Mouse (Mus musculus) splenic B cell, adult 2 months (primary cell): ENCODE measurements around the gene Gm13078.

Experiments used
- DNase-seq: peaks from one replicate; pipeline ENCODE4 v3.0.0-alpha.2; 2011; ENCODE audit warnings: low read depth, low spot score
- H3K27me3 ChIP-seq: 2 replicates; pipeline ENCODE4 v1.6.1; 2012; ENCODE audit warnings: mild to moderate bottlenecking, low read length, moderate library complexity, mixed read lengths; ENCODE audit not compliant: control insufficient read depth, poor library complexity, insufficient read depth, severe bottlenecking
- H3K36me3 ChIP-seq: 2 replicates; pipeline ENCODE4 v1.6.1; 2012; ENCODE audit warnings: mild to moderate bottlenecking, low read length, moderate library complexity, mixed read lengths; ENCODE audit not compliant: control insufficient read depth, poor library complexity, insufficient read depth, severe bottlenecking

The Gm13078 gene

DNA sequence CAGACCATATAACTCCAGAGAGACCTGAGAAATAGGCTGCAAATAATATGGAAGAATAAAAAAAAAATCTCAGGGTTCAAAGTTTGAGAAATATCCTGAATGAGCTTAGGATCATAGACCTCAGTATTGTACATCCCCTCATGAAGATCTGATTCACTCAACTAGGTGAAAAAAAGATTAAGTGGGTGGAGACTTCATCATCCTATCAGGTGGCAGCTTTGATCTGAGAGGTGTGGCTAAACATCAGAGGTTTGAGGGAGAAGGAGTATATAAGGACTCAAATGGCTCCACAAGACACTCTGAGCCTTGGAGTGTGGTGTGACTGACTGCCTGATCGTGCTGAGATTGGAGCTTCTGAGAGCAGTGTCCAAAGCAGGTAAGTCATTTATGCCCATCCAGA is at the start of gene Gm13078:
Gene Gm13078, plus strand, starts transcription at position 301 of the 400 bp plus-strand sequence.
- no peaks in the 10 kb centered on the region for H3K27me3 ChIP-seq
- DNase-seq = no peak
- H3K36me3 ChIP-seq = no peaks in the 10 kb centered on the region

DNA sequence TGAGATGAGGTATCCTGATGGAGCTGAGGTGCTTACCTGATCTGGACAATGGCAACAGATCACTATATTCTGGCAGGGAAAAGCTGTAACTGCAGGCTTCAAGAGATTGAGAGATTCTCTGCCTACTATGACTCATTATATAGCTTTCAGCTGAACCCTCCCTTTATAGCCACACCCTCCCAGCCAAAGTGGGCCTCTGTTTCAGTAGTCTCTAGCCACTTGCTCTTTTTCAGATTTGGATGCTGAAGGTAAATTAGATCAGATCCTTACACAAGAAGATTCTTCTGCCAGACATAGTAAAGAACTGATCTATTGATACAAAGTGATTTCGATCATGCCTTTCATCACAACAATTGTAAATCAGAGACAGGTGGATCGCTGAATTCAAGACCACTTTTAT is 16.6 kb upstream of the Gm13078 start, which contains the start of gene Gm13089:
Gene Gm13089, minus strand, starts transcription at position 101 of the 400 bp plus-strand sequence.
- Histone ChIP-seq H3K27me3 (no peaks in the 10 kb centered on the region), H3K36me3 (no peaks in the 10 kb centered on the region)
- no peak for DNase-seq
